Mouse (Mus musculus): ENCODE measurements around the gene Acap1. TPM values are rescaled to one million over a fixed set of nuclear protein-coding genes. Genes with fewer than 3 reads are reported as not detected.

Acap1 gene
- total and polyA plus RNA-seq, 3 experiments, result 39.6 to 70.9 (median 58.2) TPM

- H3K36me3 ChIP-seq (replicated peaks in 1 of 2; ENCODE audit: control insufficient read depth in 1 of 2, insufficient read depth in 1 of 2, low read length in 1 of 2), result no peaks in the 10 kb centered on the region
- peaks cover 4 to 18% of the 10 kb centered on the region in 2 experiments for H3K4me1 ChIP-seq (ENCODE audit: control insufficient read depth in 1 of 2, insufficient read depth in 2 of 2)
- in situ Hi-C loops (cut with MboI; ENCODE audit: low pct_ligation_motif_present, low pct_unique_long_range_greater_than_20kb, low sequenced_read_pairs) (no loop called here), dilution Hi-C loops (cut with MboI; ENCODE audit: extremely low pct_ligation_motif_present, extremely low pct_unique_long_range_greater_than_20kb, low sequenced_read_pairs) (no loop called here)
- peaks cover 22% of the 10 kb centered on the region for H3K27me3 ChIP-seq (replicated peaks)
- H3K9ac ChIP-seq (ENCODE audit: insufficient read depth, low read depth), result no peak overlapping the region
- H3K4me3 ChIP-seq (replicated peaks in 1 of 3; ENCODE audit: low read depth in 2 of 3, low read length in 2 of 3, poor library complexity in 1 of 3), result no peak overlapping the region
- DNase-seq (ENCODE audit: extremely low read depth), result no peak
- no peaks in the 10 kb centered on the region for H3K79me2 ChIP-seq (replicated peaks; ENCODE audit: control insufficient read depth, extremely low read depth, insufficient read depth, poor library complexity, severe bottlenecking)
- no peaks in the 10 kb centered on the region for H3K9me3 ChIP-seq (replicated peaks; ENCODE audit: low read length)
- H3K4me2 ChIP-seq (ENCODE audit: insufficient read depth, low read depth, poor library complexity, severe bottlenecking), result no peak overlapping the region
- no peak overlapping the region for H3K27ac ChIP-seq (ENCODE audit: insufficient read depth, low read depth)
- TF ChIP-seq ETS1 (conservative IDR thresholded peaks at IDR 0.05; ENCODE audit: low read depth, low read length) (no peak), NRF1 (IDR thresholded peaks at IDR 0.05; ENCODE audit: low read depth, low read length) (no peak)
Observed at GRCm38 (mm10) chr11:69867335-69867734, 28.0 kb downstream of the Acap1 start.

- dilution Hi-C loops (cut with MboI; ENCODE audit: extremely low pct_ligation_motif_present, extremely low pct_unique_long_range_greater_than_20kb, low sequenced_read_pairs) (no loop called here), in situ Hi-C loops (cut with MboI; ENCODE audit: low pct_ligation_motif_present, low pct_unique_long_range_greater_than_20kb, low sequenced_read_pairs) (no loop called here)
- Histone ChIP-seq H3K9me3 (replicated peaks; ENCODE audit: low read length) (no peaks in the 10 kb centered on the region), H3K9ac (ENCODE audit: insufficient read depth, low read depth) (no peak overlapping the region), H3K36me3 (replicated peaks in 1 of 2; ENCODE audit: control insufficient read depth in 1 of 2, insufficient read depth in 1 of 2, low read length in 1 of 2) (no peaks in the 10 kb centered on the region), H3K79me2 (replicated peaks; ENCODE audit: control insufficient read depth, extremely low read depth, insufficient read depth, poor library complexity, severe bottlenecking) (no peaks in the 10 kb centered on the region), H3K27me3 (replicated peaks) (peaks cover 23% of the 10 kb centered on the region), H3K4me3 (replicated peaks in 1 of 3; ENCODE audit: low read depth in 2 of 3, low read length in 2 of 3, poor library complexity in 1 of 3) (no peak overlapping the region), H3K27ac (ENCODE audit: insufficient read depth, low read depth) (no peak overlapping the region), H3K4me2 (ENCODE audit: insufficient read depth, low read depth, poor library complexity, severe bottlenecking) (no peak overlapping the region), H3K4me1 (ENCODE audit: control insufficient read depth in 1 of 2, insufficient read depth in 2 of 2) (peaks cover 0 to 3% of the 10 kb centered on the region in 2 experiments; a peak in 1 of 4 replicates)
- DNase-seq (ENCODE audit: extremely low read depth), result no peak
- TF ChIP-seq MAZ (IDR thresholded peaks at IDR 0.05; ENCODE audit: low read depth, low read length) (no peak), CTCF (conservative IDR thresholded peaks at IDR 0.05 in 1 of 2, IDR thresholded peaks at IDR 0.05 in 1 of 2; ENCODE audit: low read depth in 2 of 2, low read length in 2 of 2) (no peak), ZKSCAN1 (IDR thresholded peaks at IDR 0.05; ENCODE audit: borderline replicate concordance, low read depth, low read length) (no peak), NRF1 (IDR thresholded peaks at IDR 0.05; ENCODE audit: low read depth, low read length) (no peak), MXI1 (IDR thresholded peaks at IDR 0.05; ENCODE audit: low read depth, low read length) (no peak), SMC3 (IDR thresholded peaks at IDR 0.05; ENCODE audit: low read depth, low read length) (no peak), E2F4 (IDR thresholded peaks at IDR 0.05; ENCODE audit: insufficient replicate concordance, low read depth, low read length) (no peak), MEF2A (IDR thresholded peaks at IDR 0.05; ENCODE audit: borderline replicate concordance, low read depth, low read length) (no peak), GABPA (IDR thresholded peaks at IDR 0.05; ENCODE audit: insufficient replicate concordance, low read depth, low read length) (no peak), TCF12 (IDR thresholded peaks at IDR 0.05; ENCODE audit: low read depth, low read length) (no peak), MYC (IDR thresholded peaks at IDR 0.05; ENCODE audit: low read depth, low read length) (no peak), POLR2AphosphoS2 (IDR thresholded peaks at IDR 0.05; ENCODE audit: low read depth, low read length) (no peak), CHD2 (IDR thresholded peaks at IDR 0.05; ENCODE audit: low read length) (no peak)
Observed at GRCm38 (mm10) chr11:69865561-69865960, 29.8 kb downstream of the Acap1 start.

All from CH12.LX (cell line).